Mouse (Mus musculus): ENCODE measurements around the gene Wnt11.
A peak's percentile ranks its signal among the peaks of the same experiment; 100 is the strongest.

Wnt11 gene

DNA sequence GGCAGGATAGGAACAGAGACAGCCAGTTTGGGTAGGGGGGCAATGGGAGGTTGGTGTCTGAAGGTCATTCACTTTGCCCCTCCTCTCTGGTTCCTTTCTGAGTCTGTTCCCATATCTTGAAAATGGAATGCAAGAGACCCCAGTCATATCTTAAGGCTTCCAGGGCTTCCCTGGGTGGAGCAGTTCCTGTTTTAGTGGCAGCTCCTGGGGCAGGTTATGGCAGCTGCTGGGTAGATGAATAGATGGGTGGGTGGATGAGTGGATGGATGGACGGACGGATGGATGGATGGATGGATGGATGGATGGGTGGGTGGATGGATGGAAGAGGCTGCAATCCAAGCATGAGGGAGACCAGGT is 32.9 kb downstream of the Wnt11 start:
- DNase-seq: no peak

DNA sequence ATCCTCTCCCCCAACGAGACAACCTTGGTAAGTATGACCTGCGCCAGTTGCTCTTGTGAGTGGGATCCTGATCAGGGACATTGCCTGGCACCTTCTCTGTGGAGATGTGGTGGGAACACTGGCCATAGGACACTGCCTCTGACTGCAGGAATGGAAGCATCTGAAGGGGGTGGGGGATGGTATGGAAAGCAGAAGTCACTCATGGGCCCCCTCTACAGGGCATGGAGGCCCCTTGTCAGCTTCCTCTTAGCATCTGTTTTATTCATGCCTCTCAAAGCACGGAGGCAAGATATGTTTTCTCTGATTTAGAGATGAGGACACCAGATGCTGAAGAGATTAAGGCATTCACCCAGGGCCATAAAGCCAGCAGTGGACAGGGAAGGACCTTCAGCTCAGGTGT is 34.2 kb downstream of the Wnt11 start:
- DNase-seq: no peak

GRCm38 (mm10) chr7:98870791-98871190 is 35.9 kb downstream of the Wnt11 start:
- no peak for DNase-seq

DNA sequence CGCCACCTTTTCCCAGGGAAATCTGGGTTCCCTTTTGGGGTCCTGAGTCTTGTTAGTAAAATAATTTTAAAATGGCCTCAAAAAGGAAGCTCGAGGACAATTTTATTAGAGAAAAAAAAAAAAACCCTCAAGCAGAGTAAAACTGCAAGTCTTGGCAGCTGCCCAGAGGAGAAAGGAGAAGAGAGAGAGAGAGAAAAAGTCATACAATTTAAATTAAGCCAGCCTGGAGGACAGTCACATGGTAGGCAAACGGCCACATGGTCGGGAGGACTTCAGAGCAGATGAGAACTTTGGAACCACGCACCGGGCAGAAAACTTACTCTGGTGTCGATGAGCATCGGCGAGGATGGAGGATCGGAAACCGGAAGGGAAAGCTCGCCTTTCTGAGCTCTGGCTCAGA is 37.0 kb downstream of the Wnt11 start:
- DNase-seq: no peak

DNA sequence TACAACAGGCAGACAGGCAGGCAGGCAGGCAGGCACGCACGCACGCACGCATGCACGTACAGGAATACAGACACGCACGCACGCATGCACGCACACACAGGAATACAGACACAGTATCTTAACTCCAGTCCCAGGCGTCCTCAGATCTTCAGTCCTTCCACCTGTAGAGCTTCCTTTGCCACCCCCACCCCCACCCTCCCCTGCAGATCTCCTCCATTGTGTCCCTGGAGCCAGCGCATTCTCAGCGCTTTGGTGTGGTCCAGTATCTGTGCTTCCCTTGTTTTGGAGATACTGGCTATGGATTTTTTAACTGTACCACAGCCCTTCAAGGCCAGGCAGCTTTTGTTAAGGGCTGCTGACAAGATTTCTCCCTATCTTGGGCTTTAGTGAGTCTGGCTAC is 38.4 kb downstream of the Wnt11 start:
- no peak for DNase-seq

DNA sequence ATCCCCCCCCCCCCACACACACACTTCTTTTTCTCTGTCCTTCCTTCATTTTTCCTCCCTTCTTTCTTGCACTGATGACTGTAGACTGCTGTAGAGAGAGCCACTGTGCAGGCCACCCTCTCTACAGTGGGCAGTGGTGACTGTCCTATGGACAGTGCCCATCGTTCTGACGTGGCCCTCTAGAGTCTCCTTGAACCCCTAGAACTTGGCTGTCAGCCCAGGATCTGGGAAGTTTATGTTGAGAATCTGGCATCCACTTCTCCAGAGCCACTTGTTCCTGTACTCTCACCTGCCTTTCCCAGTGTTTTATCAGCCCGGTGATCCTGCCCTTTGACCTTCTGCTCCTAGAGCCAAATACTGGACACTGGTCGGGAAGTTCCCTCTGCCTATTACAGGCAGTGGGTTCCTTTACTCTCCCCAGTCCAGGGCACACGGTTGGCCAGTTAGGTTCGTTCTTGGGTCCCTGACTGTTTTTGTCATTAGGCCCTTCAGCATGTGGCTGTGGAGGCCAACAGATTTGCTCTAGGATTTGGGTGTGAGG is 39.6 kb downstream of the Wnt11 start:
- no peak for DNase-seq

DNA sequence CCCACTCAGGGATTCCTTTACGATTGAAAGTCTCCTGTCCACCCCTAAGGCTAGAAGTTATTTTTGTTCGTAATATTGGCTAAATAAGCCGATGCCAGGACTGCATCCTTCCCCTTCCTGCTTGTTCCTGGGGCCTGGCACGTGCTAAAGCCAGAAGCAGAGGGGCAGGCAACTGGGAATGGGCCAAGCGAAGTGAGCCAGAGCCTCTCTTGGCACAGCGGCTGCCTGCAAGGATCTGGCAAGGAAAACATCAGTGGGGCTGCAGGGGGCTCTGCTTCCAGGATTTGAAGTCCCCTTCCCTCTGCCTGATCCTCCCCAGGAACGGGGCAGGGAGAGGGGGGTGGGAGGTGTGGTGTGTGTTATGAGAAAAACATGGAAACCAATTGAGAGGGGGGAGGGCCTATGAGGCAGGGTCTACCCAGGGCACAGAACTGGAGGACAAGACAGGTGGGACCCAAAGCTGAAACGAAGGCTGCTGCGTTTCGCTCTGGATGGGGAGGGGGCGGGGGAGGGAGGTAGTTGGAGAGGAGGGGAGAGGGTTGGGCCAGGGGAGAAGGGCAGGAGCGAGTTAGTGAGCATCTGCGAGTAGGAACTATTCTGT is 40.6 kb downstream of the Wnt11 start:
- peak; percentile 23 to 24 for DNase-seq

DNA sequence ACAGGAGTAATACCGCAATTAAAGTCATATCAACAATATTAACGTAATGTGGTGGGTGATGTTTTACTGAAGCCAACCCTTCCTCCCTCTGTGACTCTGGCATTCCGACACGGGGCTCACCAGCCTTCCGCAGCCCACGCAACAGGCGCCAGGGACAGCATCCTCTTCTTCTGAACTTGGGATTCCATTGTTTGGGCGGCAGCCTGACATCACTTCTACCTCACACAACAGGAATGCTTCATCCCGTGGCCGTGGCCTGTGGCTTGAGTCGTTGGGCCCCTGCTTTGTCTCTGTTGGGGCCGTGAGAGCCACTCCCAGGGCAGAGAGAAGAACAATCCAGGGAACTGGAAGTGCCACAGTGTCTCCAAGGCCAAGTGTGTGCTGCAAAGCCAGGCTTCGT is 41.2 kb downstream of the Wnt11 start:
- no peak for DNase-seq

DNA sequence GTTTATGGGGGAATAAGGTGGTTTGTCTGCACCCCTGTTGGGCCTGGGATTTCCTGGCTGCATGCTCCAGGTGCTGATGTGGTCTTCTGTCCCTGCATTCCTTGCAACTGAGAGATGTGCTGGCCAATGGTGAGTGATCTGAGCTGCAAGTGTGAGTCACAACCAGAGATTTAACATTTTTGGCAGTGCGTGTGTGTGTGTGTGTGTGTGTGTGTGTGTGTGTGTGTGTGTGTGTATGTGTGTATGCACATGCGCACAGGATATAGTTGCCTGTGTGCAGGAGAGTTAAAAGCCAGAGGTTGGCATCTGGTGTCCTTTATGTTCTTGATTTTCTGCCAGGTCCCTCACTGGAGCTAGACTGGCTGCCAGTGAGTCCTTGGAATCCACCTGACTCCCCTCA is 44.3 kb downstream of the Wnt11 start:
- DNase-seq: no peak

DNA sequence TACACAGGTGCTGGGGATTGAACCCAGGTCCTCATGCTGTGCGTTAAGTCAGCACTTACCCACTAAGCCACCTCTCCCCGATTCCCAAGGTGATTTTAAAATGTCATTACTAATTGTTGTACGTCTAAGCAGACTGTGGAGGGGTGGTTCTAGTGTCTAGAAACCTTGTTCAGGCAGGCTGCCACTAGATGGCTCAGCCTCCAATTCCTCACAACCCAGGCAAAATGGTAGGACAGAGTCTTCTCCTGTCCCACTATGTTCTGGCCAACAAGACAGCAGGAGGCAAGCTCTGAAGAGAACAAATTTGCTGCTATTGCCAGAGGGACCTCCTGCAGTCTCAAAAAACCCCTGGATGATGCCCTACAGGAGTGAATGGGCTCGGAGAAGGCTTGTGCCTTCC is 47.0 kb downstream of the Wnt11 start:
- peak; percentile 36 to 37 for DNase-seq

DNA sequence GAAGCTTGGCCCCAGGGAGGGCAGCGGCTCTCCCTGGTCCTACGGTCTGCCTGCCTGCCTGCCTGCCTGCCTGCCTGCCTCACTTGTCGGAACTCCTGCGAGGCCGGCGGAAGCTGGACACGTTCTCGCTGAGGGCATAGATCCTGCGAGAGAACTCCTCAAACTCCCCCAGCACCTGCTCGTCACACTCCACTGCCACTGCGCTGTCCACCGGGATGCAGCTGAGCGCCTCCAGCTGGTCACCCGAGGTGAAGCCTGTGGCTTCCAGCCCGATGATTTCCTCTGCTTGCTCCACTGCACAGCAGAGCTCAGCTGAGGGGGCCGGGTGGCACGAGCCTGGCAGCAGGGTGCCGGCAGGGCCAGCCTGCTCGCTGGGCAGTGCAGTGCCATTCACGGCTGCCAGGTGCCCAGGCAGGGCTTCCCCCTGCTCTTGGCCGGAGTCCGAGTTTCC is 52.9 kb downstream of the Wnt11 start:
- DNase-seq: peak; percentile 70 to 75

GRCm38 (mm10) chr7:98888810-98889209 is 53.9 kb downstream of the Wnt11 start:
- no peak for DNase-seq

DNA sequence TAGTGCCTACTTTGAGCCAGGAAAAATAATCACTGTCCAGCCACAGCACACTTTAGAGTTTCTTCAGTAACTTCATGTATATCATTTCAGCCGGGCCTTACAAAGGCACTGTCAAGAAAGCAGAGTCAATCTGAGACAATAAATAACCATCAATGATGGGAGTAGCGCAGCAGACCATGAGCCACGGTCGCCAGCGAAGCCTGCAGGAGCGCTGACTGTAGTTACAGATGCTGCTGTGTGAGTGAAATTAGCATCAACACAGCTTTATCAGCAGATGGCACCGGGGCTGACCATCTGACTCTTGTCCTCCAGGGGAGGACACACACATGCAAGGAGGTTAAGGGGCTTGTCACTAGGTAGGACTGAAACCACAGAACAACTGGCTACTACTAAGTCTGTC is 54.3 kb downstream of the Wnt11 start:
- DNase-seq: no peak

- no peak for DNase-seq
Measured at GRCm38 (mm10) chr7:98893144-98893543, 58.2 kb downstream of the Wnt11 start.

DNA sequence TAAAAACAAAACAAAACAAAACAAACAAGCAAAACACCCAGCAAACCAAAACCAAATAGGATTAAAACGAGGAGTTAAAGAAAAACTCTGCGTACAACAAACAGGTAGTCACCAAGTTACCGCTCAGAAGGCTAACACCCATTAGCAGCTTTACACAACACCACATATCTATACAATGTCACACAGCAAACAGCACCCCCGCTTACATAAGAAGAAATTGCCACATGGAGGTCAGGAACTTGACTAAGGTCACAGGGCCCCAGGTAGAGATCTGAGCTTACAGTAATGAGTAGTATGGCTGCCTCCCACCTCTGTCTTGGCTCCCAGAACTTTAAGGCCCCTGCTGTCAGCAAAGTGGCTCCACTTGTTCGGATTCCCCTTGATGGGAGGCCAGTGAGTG is 59.4 kb downstream of the Wnt11 start:
- no peak for DNase-seq

- no peak for DNase-seq
Measured at GRCm38 (mm10) chr7:98894768-98895167, 59.9 kb downstream of the Wnt11 start.

GRCm38 (mm10) chr7:98895501-98896095 is 60.7 kb downstream of the Wnt11 start:
- DNase-seq: no peak

DNA sequence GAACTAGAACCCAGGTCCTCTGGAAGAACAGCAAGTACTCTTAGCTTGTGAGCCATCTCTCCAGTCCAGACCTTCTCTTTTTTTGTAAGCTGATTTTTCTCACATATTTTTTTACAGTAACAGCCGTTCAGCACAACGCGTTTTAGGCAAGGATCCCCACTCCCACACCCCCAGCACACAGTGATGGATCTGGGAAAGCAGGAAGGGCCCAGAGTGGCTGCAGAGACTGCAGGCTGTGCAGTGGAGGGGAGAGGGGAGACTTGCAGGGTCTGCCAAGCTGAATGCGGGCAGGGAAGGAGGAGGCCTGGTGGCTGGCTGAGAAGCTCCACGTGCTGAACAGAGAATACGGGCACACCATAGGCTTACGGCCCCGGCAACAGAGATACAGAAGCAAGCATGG is 62.4 kb downstream of the Wnt11 start:
- no peak for DNase-seq

DNA sequence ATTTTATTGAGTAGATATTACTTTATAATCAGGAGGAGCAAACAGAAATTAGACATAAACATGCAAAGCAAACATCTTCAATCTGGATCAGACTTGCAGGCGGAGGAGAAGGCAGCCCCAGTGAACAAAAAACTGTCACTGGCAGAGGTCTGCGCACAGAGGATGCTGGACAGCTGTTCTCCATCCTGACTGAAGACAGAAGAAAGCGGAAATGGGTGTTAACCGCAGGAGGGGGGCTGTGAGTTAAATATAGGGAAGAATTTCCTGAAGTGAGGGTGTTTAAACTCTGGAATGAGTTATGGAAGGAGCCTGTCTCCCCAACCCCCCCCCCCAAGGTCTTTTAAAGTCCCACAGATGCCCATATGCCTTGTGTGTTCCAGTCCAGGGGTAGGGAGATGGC is 64.9 kb downstream of the Wnt11 start:
- no peak for DNase-seq

DNA sequence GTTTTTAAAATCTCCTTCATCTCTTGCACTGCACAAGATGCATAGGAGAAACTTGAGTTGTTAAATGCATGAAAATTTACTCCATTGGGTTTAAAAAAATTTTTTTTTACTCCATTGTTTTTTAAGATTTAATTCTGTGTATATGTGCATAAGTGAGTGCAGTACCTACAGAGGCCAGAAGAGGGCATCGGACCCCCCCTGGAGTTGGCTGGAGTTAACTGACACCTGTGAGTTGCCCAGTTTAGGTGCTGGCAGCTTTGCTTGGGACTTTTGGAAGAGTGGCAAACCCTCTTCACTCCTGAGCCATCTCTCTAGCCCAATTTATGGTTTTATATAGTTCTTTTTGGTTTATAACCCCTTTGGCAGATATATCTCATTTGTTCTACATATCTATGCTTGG is 66.2 kb downstream of the Wnt11 start:
- no peak for DNase-seq

GRCm38 (mm10) chr7:98903884-98904283 is 69.0 kb downstream of the Wnt11 start:
- DNase-seq: no peak

Data from cerebellum, postnatal 36 days (tissue).